Mouse (Mus musculus): ENCODE data around the gene Fbxl2.

Fbxl2 gene

GRCm38 (mm10) chr9:114019012-114019762 is 26.8 kb downstream of the Fbxl2 start:
- DNase-seq (ENCODE audit: low spot score), result no peak

GRCm38 (mm10) chr9:114016402-114016801 is 29.6 kb downstream of the Fbxl2 start:
- DNase-seq (ENCODE audit: low spot score), result no peak

- DNase-seq (ENCODE audit: low spot score), result no peak
These were observed 30.3 kb downstream of the Fbxl2 start for GRCm38 (mm10) chr9:114015724-114016123.

- no peak for DNase-seq (ENCODE audit: low spot score)
These were observed 32.0 kb downstream of the Fbxl2 start for GRCm38 (mm10) chr9:114014034-114014433.

GRCm38 (mm10) chr9:114011203-114011602 is 34.8 kb downstream of the Fbxl2 start:
- DNase-seq (ENCODE audit: low spot score), result no peak

- no peak for DNase-seq (ENCODE audit: low spot score)
These were observed 36.5 kb downstream of the Fbxl2 start for GRCm38 (mm10) chr9:114009526-114009925.

GRCm38 (mm10) chr9:114007850-114008350 is 38.1 kb downstream of the Fbxl2 start:
- DNase-seq (ENCODE audit: low spot score), result no peak

- DNase-seq (ENCODE audit: low spot score), result no peak
These were observed 39.2 kb downstream of the Fbxl2 start for GRCm38 (mm10) chr9:114006801-114007200.

GRCm38 (mm10) chr9:113998311-113998710 is 47.7 kb downstream of the Fbxl2 start:
- DNase-seq (ENCODE audit: low spot score), result no peak

GRCm38 (mm10) chr9:113992810-113993209 is 53.2 kb downstream of the Fbxl2 start:
- DNase-seq (ENCODE audit: low spot score), result no peak

GRCm38 (mm10) chr9:113990547-113991248 is 55.3 kb downstream of the Fbxl2 start:
- peak; percentile 56 for DNase-seq (ENCODE audit: low spot score)

- no peak for DNase-seq (ENCODE audit: low spot score)
These were observed 60.9 kb downstream of the Fbxl2 start for GRCm38 (mm10) chr9:113984946-113985620.

GRCm38 (mm10) chr9:113982883-113983670 is 62.9 kb downstream of the Fbxl2 start:
- DNase-seq (ENCODE audit: low spot score), result no peak

GRCm38 (mm10) chr9:113982451-113982850 is 63.5 kb downstream of the Fbxl2 start:
- no peak for DNase-seq (ENCODE audit: low spot score)

GRCm38 (mm10) chr9:113981099-113981880 is 64.7 kb downstream of the Fbxl2 start:
- no peak for DNase-seq (ENCODE audit: low spot score)

GRCm38 (mm10) chr9:113979356-113979755 is 66.6 kb downstream of the Fbxl2 start:
- DNase-seq (ENCODE audit: low spot score), result no peak

GRCm38 (mm10) chr9:113978656-113979055 is 67.3 kb downstream of the Fbxl2 start:
- no peak for DNase-seq (ENCODE audit: low spot score)

- no peak for DNase-seq (ENCODE audit: low spot score)
These were observed 68.7 kb downstream of the Fbxl2 start for GRCm38 (mm10) chr9:113977225-113977840.

- DNase-seq (ENCODE audit: low spot score), result no peak
These were observed 69.7 kb downstream of the Fbxl2 start for GRCm38 (mm10) chr9:113976264-113976663.

GRCm38 (mm10) chr9:113975442-113975841 is 70.5 kb downstream of the Fbxl2 start:
- no peak for DNase-seq (ENCODE audit: low spot score)

GRCm38 (mm10) chr9:113974945-113975344 is 71.0 kb downstream of the Fbxl2 start:
- no peak for DNase-seq (ENCODE audit: low spot score)

Measured in left cerebral cortex, adult 11 months (tissue).